Mouse (Mus musculus): ENCODE results near the gene Cyp1a1. TPM values are rescaled to one million over a fixed set of nuclear protein-coding genes. Genes with fewer than 3 reads are reported as not detected.

Gene Cyp1a1
- polyA plus RNA-seq, 1 experiment: 1.3 TPM

- no peak for DNase-seq (ENCODE audit: low read depth)
These were observed 30.9 kb upstream of the Cyp1a1 start for GRCm38 (mm10) chr9:57656631-57657350.

GRCm38 (mm10) chr9:57657843-57658242 is 29.9 kb upstream of the Cyp1a1 start:
- DNase-seq (ENCODE audit: low read depth): no peak

- no peak for DNase-seq (ENCODE audit: low read depth)
These were observed 28.8 kb upstream of the Cyp1a1 start for GRCm38 (mm10) chr9:57658970-57659369.

GRCm38 (mm10) chr9:57659774-57660173 is 28.0 kb upstream of the Cyp1a1 start:
- DNase-seq (ENCODE audit: low read depth): no peak

- no peak for DNase-seq (ENCODE audit: low read depth)
These were observed 27.2 kb upstream of the Cyp1a1 start for GRCm38 (mm10) chr9:57660501-57660900.

GRCm38 (mm10) chr9:57661552-57661951 is 26.2 kb upstream of the Cyp1a1 start:
- DNase-seq (ENCODE audit: low read depth): no peak

GRCm38 (mm10) chr9:57664616-57665015 is 23.1 kb upstream of the Cyp1a1 start:
- no peak for DNase-seq (ENCODE audit: low read depth)

GRCm38 (mm10) chr9:57666536-57666935 is 21.2 kb upstream of the Cyp1a1 start:
- DNase-seq (ENCODE audit: low read depth): no peak

GRCm38 (mm10) chr9:57667136-57667535 is 20.6 kb upstream of the Cyp1a1 start:
- DNase-seq (ENCODE audit: low read depth): no peak

- DNase-seq (ENCODE audit: low read depth): no peak
These were observed 19.9 kb upstream of the Cyp1a1 start for GRCm38 (mm10) chr9:57667817-57668216.

- DNase-seq (ENCODE audit: low read depth): no peak
These were observed 19.5 kb upstream of the Cyp1a1 start for GRCm38 (mm10) chr9:57668277-57668676.

GRCm38 (mm10) chr9:57669566-57669965 is 18.2 kb upstream of the Cyp1a1 start:
- DNase-seq (ENCODE audit: low read depth): no peak

- DNase-seq (ENCODE audit: low read depth): no peak
These were observed 16.7 kb upstream of the Cyp1a1 start for GRCm38 (mm10) chr9:57671037-57671436.

GRCm38 (mm10) chr9:57671500-57671899 is 16.2 kb upstream of the Cyp1a1 start:
- DNase-seq (ENCODE audit: low read depth): no peak

- no peak for DNase-seq (ENCODE audit: low read depth)
These were observed 6.3 kb upstream of the Cyp1a1 start for GRCm38 (mm10) chr9:57681411-57681810.

GRCm38 (mm10) chr9:57683520-57683919 is 4.2 kb upstream of the Cyp1a1 start, which contains the start of gene Cyp1a2:
Cyp1a2 (minus strand) TSS chr9:57683703.
- DNase-seq (ENCODE audit: low read depth): no peak

- no peak for DNase-seq (ENCODE audit: low read depth)
These were observed 1.7 kb upstream of the Cyp1a1 start for GRCm38 (mm10) chr9:57686011-57686410.

- DNase-seq (ENCODE audit: low read depth): no peak
These were observed 430 bp downstream of the Cyp1a1 start for GRCm38 (mm10) chr9:57688158-57688557.

GRCm38 (mm10) chr9:57688606-57689005 is 878 bp downstream of the Cyp1a1 start:
- DNase-seq (ENCODE audit: low read depth): no peak

- no peak for DNase-seq (ENCODE audit: low read depth)
These were observed 6.4 kb downstream of the Cyp1a1 start for GRCm38 (mm10) chr9:57694108-57694507.

GRCm38 (mm10) chr9:57696380-57697285 is 8.9 kb downstream of the Cyp1a1 start:
- DNase-seq (ENCODE audit: low read depth): no peak

GRCm38 (mm10) chr9:57697380-57697779 is 9.7 kb downstream of the Cyp1a1 start:
- no peak for DNase-seq (ENCODE audit: low read depth)
